Mouse (Mus musculus) kidney, embryonic 15.5 days (tissue): ENCODE data around the gene Dydc2. TPM values are rescaled to one million over a fixed set of nuclear protein-coding genes. Genes with fewer than 3 reads are reported as not detected.

Experiments
- ATAC-seq: fragments of 200-750 bp; cut with Nextera tagmentation; replicated peaks from 2 replicates; pipeline ENCODE4 v1.8.0; 2017; ENCODE audit warnings: moderate TSS enrichment; ENCODE audit not compliant: low FRiP score
- H3K27ac ChIP-seq: fragments of 300-500 bp; sonication (generic); 2 replicates; pipeline ENCODE4 v1.5.1; 2015; ENCODE audit warnings: mild to moderate bottlenecking, inconsistent platforms
- H3K27me3 ChIP-seq: fragments of 300-500 bp; sonication (generic); 2 replicates; pipeline ENCODE4 v1.6.1; 2015; ENCODE audit warnings: inconsistent platforms
- H3K36me3 ChIP-seq: fragments of 300-500 bp; sonication (generic); 2 replicates; pipeline ENCODE4 v1.6.1; 2015; ENCODE audit warnings: inconsistent platforms
- H3K4me1 ChIP-seq: fragments of 300-500 bp; sonication (generic); 2 replicates; pipeline ENCODE4 v1.6.1; 2015; ENCODE audit warnings: inconsistent platforms
- H3K4me2 ChIP-seq: fragments of 300-500 bp; sonication (generic); 2 replicates; pipeline ENCODE4 v1.6.1; 2015; ENCODE audit warnings: moderate library complexity, mild to moderate bottlenecking, inconsistent platforms
- H3K4me3 ChIP-seq: fragments of 300-500 bp; sonication (generic); replicated peaks from 2 replicates; pipeline ENCODE4 v1.5.1; 2015; ENCODE audit warnings: mild to moderate bottlenecking, inconsistent platforms
- H3K9ac ChIP-seq: fragments of 300-500 bp; sonication (generic); 2 replicates; pipeline ENCODE4 v1.6.1; 2015; ENCODE audit warnings: mild to moderate bottlenecking, inconsistent platforms
- H3K9me3 ChIP-seq: fragments of 300-500 bp; sonication (generic); replicated peaks from 2 replicates; pipeline ENCODE4 v1.6.1; 2016; ENCODE audit warnings: inconsistent platforms
- WGBS: fragments of 180-500 bp; shearing (Covaris S2); methylation state at CpG from one replicate; pipeline ENCODE4 v1.1.7; 2015; ENCODE audit warnings: mixed read lengths; 5-methylcytosine and 5-hydroxymethylcytosine counted together
- polyA plus RNA-seq: library from polyadenylated mRNA; unstranded; fragments of >200 nt; fragmentation: Nextera tagmentation; extraction: Ambion mirVana; gene quantifications from 2 replicates; pipeline ENCODE4 v1.2.1, GENCODE M21; 2015

The Dydc2 gene
- polyA plus RNA-seq, 1 experiment from 2014 or later = not detected

GRCm38 (mm10) chr14:41030989-41031513 lies 38.0 kb downstream of the Dydc2 start:
- no peaks in the 10 kb centered on the region for H3K27me3 ChIP-seq
- no peaks in the 10 kb centered on the region for H3K36me3 ChIP-seq
- no peak overlapping the region for H3K27ac ChIP-seq
- no peaks in the 10 kb centered on the region for H3K4me1 ChIP-seq
- no peaks in the 10 kb centered on the region for H3K9me3 ChIP-seq
- no peak overlapping the region for H3K4me2 ChIP-seq
- WGBS = 70% methylated on average over 6 of the region's 6 CpGs
- H3K4me3 ChIP-seq = no peak overlapping the region
- no peak overlapping the region for H3K9ac ChIP-seq
- ATAC-seq = no peak

GRCm38 (mm10) chr14:41029303-41029702 lies 39.7 kb downstream of the Dydc2 start:
- no peak for ATAC-seq
- Histone ChIP-seq H3K4me3 (no peak overlapping the region), H3K36me3 (no peaks in the 10 kb centered on the region), H3K27ac (no peak overlapping the region), H3K9ac (no peak overlapping the region), H3K4me1 (no peaks in the 10 kb centered on the region), H3K4me2 (no peak overlapping the region), H3K27me3 (no peaks in the 10 kb centered on the region), H3K9me3 (no peaks in the 10 kb centered on the region)
- WGBS = 69% methylated on average over 4 of the region's 4 CpGs

GRCm38 (mm10) chr14:41025594-41026284 lies 43.3 kb downstream of the Dydc2 start:
- no peaks in the 10 kb centered on the region for H3K4me1 ChIP-seq
- H3K27ac ChIP-seq = no peak overlapping the region
- H3K4me2 ChIP-seq = no peak overlapping the region
- 68% methylated on average over 7 of the region's 7 CpGs for WGBS
- H3K36me3 ChIP-seq = no peaks in the 10 kb centered on the region
- H3K27me3 ChIP-seq = no peaks in the 10 kb centered on the region
- H3K9me3 ChIP-seq = no peaks in the 10 kb centered on the region
- no peak overlapping the region for H3K4me3 ChIP-seq
- H3K9ac ChIP-seq = no peak overlapping the region
- ATAC-seq = peak; percentile 22; the same call in 1 of the 2 replicates

- Histone ChIP-seq H3K9ac (no peak overlapping the region), H3K9me3 (no peaks in the 10 kb centered on the region), H3K4me1 (no peaks in the 10 kb centered on the region), H3K4me3 (no peak overlapping the region), H3K27me3 (no peaks in the 10 kb centered on the region), H3K27ac (no peak overlapping the region), H3K36me3 (no peaks in the 10 kb centered on the region), H3K4me2 (no peak overlapping the region)
- WGBS = 90% methylated on average over 2 of the region's 2 CpGs
- ATAC-seq = no peak
Observed at GRCm38 (mm10) chr14:41025087-41025486, 43.9 kb downstream of the Dydc2 start.

GRCm38 (mm10) chr14:41021246-41021645 lies 47.8 kb downstream of the Dydc2 start:
- H3K9ac ChIP-seq = no peak overlapping the region
- no peak overlapping the region for H3K4me2 ChIP-seq
- no peak overlapping the region for H3K4me3 ChIP-seq
- no peaks in the 10 kb centered on the region for H3K9me3 ChIP-seq
- no peaks in the 10 kb centered on the region for H3K27me3 ChIP-seq
- 78% methylated on average over 3 of the region's 3 CpGs for WGBS
- no peak for ATAC-seq
- H3K27ac ChIP-seq = no peak overlapping the region
- no peaks in the 10 kb centered on the region for H3K4me1 ChIP-seq
- no peaks in the 10 kb centered on the region for H3K36me3 ChIP-seq

GRCm38 (mm10) chr14:41017460-41017859 lies 51.5 kb downstream of the Dydc2 start:
- Histone ChIP-seq H3K9ac (no peak overlapping the region), H3K4me2 (no peak overlapping the region), H3K27me3 (no peaks in the 10 kb centered on the region), H3K9me3 (no peaks in the 10 kb centered on the region), H3K4me3 (no peak overlapping the region), H3K4me1 (peaks cover 14% of the 10 kb centered on the region), H3K36me3 (no peaks in the 10 kb centered on the region), H3K27ac (no peak overlapping the region)
- no peak for ATAC-seq
- WGBS = 70% methylated on average over 5 of the region's 5 CpGs

- WGBS = 74% methylated on average over 5 of the region's 5 CpGs
- no peak overlapping the region for H3K4me2 ChIP-seq
- no peak overlapping the region for H3K9ac ChIP-seq
- H3K36me3 ChIP-seq = no peaks in the 10 kb centered on the region
- H3K4me3 ChIP-seq = no peak overlapping the region
- no peak for ATAC-seq
- H3K9me3 ChIP-seq = no peaks in the 10 kb centered on the region
- H3K27me3 ChIP-seq = no peaks in the 10 kb centered on the region
- no peak overlapping the region for H3K27ac ChIP-seq
- peaks cover 19% of the 10 kb centered on the region for H3K4me1 ChIP-seq
Observed at GRCm38 (mm10) chr14:41014701-41015240, 54.2 kb downstream of the Dydc2 start.

GRCm38 (mm10) chr14:41013630-41014613 lies 55.1 kb downstream of the Dydc2 start, which contains the start of gene Fam213a:
Gene Fam213a, minus strand, starts transcription at chr14:41013788.
- peaks cover 19% of the 10 kb centered on the region for H3K4me1 ChIP-seq
- no peaks in the 10 kb centered on the region for H3K27me3 ChIP-seq
- no peaks in the 10 kb centered on the region for H3K36me3 ChIP-seq
- no peaks in the 10 kb centered on the region for H3K9me3 ChIP-seq
- peak; percentile 97 for ATAC-seq
- 0 out of 2 replicates have a peak within 1 kb of the TSS, but pooled peaks have one; percentile 19 for H3K27ac ChIP-seq
- peak within 1 kb of the TSS; percentile 67 for H3K4me3 ChIP-seq
- peak within 1 kb of the TSS; percentile 83 for H3K9ac ChIP-seq
- 6% methylated on average over 32 of the region's 32 CpGs for WGBS
- peak within 1 kb of the TSS; percentile 94 for H3K4me2 ChIP-seq

- peak overlapping the region; percentile 67 for H3K4me3 ChIP-seq
- H3K27ac ChIP-seq = no peak overlapping the region
- no peaks in the 10 kb centered on the region for H3K27me3 ChIP-seq
- H3K4me2 ChIP-seq = peak overlapping the region; percentile 94
- H3K36me3 ChIP-seq = no peaks in the 10 kb centered on the region
- WGBS = 12% methylated on average over 9 of the region's 9 CpGs
- H3K4me1 ChIP-seq = peaks cover 26% of the 10 kb centered on the region
- H3K9me3 ChIP-seq = no peaks in the 10 kb centered on the region
- H3K9ac ChIP-seq = peak overlapping the region; percentile 83
- ATAC-seq = no peak
Observed at GRCm38 (mm10) chr14:41013143-41013542, 55.9 kb downstream of the Dydc2 start.

GRCm38 (mm10) chr14:41011916-41012315 lies 57.1 kb downstream of the Dydc2 start:
- Histone ChIP-seq H3K4me3 (no peak overlapping the region), H3K4me2 (no peak overlapping the region), H3K9me3 (no peaks in the 10 kb centered on the region), H3K4me1 (peaks cover 38% of the 10 kb centered on the region), H3K9ac (no peak overlapping the region), H3K27me3 (no peaks in the 10 kb centered on the region), H3K36me3 (no peaks in the 10 kb centered on the region), H3K27ac (no peak overlapping the region)
- WGBS = 70% methylated on average over 3 of the region's 3 CpGs
- no peak for ATAC-seq

GRCm38 (mm10) chr14:41008138-41008537 lies 60.9 kb downstream of the Dydc2 start:
- H3K27ac ChIP-seq = peak overlapping the region; percentile 91
- H3K4me3 ChIP-seq = no peak overlapping the region
- peak overlapping the region; percentile 4; the same call in 1 of the 2 replicates for H3K4me2 ChIP-seq
- ATAC-seq = peak; percentile 79
- H3K4me1 ChIP-seq = peaks cover 60% of the 10 kb centered on the region
- H3K9me3 ChIP-seq = no peaks in the 10 kb centered on the region
- H3K9ac ChIP-seq = no peak overlapping the region
- H3K27me3 ChIP-seq = no peaks in the 10 kb centered on the region
- WGBS = 34% methylated on average over 2 of the region's 2 CpGs
- no peaks in the 10 kb centered on the region for H3K36me3 ChIP-seq
